Mouse (Mus musculus) midbrain, postnatal 0 days (tissue): ENCODE data around the gene Pde4b. TPM values are rescaled to one million over a fixed set of nuclear protein-coding genes. Genes with fewer than 3 reads are reported as not detected.

ENCODE experiments used
- ATAC-seq: fragments of 200-750 bp; cut with Nextera tagmentation; 2 replicates; pipeline ENCODE4 v1.8.0; 2017; ENCODE audit warnings: moderate number of reproducible peaks, mild to moderate bottlenecking, moderate TSS enrichment, moderate library complexity; ENCODE audit not compliant: low FRiP score
- DNase-seq: peaks from one replicate; pipeline ENCODE4 v3.0.0-alpha.2; 2015; ENCODE audit warnings: low spot score
- H3K27ac ChIP-seq: fragments of 300-500 bp; sonication (generic); 2 replicates; pipeline ENCODE4 v1.5.1; 2014; ENCODE audit warnings: low read depth, mild to moderate bottlenecking, low read length, mixed read lengths
- H3K27me3 ChIP-seq: fragments of 300-500 bp; sonication (generic); 2 replicates; pipeline ENCODE4 v1.6.1; 2014; ENCODE audit warnings: low read length, control low read depth, mixed read lengths; ENCODE audit not compliant: insufficient read depth
- H3K36me3 ChIP-seq: fragments of 300-500 bp; sonication (generic); 2 replicates; pipeline ENCODE4 v1.6.1; 2014; ENCODE audit warnings: low read length, control low read depth, mixed read lengths; ENCODE audit not compliant: insufficient read depth
- H3K4me1 ChIP-seq: fragments of 300-500 bp; sonication (generic); 2 replicates; pipeline ENCODE4 v1.6.1; 2014; ENCODE audit warnings: mild to moderate bottlenecking, control low read depth, antibody characterized with exemption, low read length, mixed read lengths; ENCODE audit not compliant: insufficient read depth
- H3K4me2 ChIP-seq: fragments of 300-500 bp; sonication (generic); 2 replicates; pipeline ENCODE4 v1.6.1; 2014; ENCODE audit warnings: low read depth, mild to moderate bottlenecking, low read length, mixed read lengths; ENCODE audit not compliant: poor library complexity, severe bottlenecking
- H3K4me3 ChIP-seq: fragments of 300-500 bp; sonication (generic); 2 replicates; pipeline ENCODE4 v1.5.1; 2014; ENCODE audit warnings: low read depth, mild to moderate bottlenecking, low read length, moderate library complexity
- H3K9ac ChIP-seq: fragments of 300-500 bp; sonication (generic); replicated peaks from 2 replicates; pipeline ENCODE4 v1.6.1; 2014; ENCODE audit warnings: mild to moderate bottlenecking, low read length, moderate library complexity, mixed read lengths; ENCODE audit not compliant: poor library complexity, severe bottlenecking
- H3K9me3 ChIP-seq: fragments of 300-500 bp; sonication (generic); 2 replicates; pipeline ENCODE4 v1.6.1; 2016; ENCODE audit warnings: low read length, control low read depth
- CTCF ChIP-seq: IDR thresholded peaks from 2 replicates; pipeline ENCODE4 v1.5.1; 2016; ENCODE audit warnings: antibody characterized with exemption, mild to moderate bottlenecking
- WGBS: fragments of 180-500 bp; shearing (Covaris S2); extraction: QIAGEN DNeasy Blood & Tissue Kit; methylation state at CpG from one replicate; pipeline ENCODE4 v1.1.7; 2014; 5-methylcytosine and 5-hydroxymethylcytosine counted together
- polyA plus RNA-seq: library from polyadenylated mRNA; unstranded; fragments of >200 nt; fragmentation: Nextera tagmentation; extraction: Ambion mirVana; gene quantifications from 2 replicates; pipeline ENCODE4 v1.2.1, GENCODE M21; 2015
- total RNA-seq: library from RNA; depleted of rRNA; stranded (reverse); fragments of >200 nt; gene quantifications from 2 replicates; pipeline ENCODE4 v1.2.3, GENCODE M21; 2014

Pde4b gene
- total and polyA plus RNA-seq, 2 experiments from 2014 or later: 65.5 to 90.1 TPM

DNA sequence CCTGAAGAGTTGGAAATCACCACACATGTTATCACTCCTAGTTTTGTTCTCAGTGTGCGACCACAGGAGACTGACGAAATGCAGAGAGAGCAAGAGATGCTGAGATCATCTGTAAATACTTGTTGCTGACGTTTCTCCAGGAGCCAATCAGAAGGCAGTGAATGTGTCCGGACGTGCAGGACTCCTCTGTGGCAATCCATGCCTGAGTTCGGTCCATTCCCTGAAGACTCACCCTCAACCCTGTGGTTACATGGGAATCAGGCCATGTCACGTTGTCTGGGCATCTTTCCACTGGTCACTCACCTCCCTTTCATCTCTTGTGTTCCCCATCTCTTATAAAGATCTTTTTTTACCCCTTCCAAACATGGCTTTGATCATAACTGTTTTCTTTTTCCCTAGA is 468.2 kb downstream of the Pde4b start:
- DNase-seq: no peak
- no peak for ATAC-seq
- H3K9me3 ChIP-seq: no peaks in the 10 kb centered on the region
- no peak overlapping the region for H3K27ac ChIP-seq
- no peak overlapping the region for H3K4me2 ChIP-seq
- no peak for TF ChIP-seq CTCF
- H3K4me3 ChIP-seq: no peak overlapping the region
- no peaks in the 10 kb centered on the region for H3K27me3 ChIP-seq
- no peaks in the 10 kb centered on the region for H3K36me3 ChIP-seq
- H3K9ac ChIP-seq: no peak overlapping the region
- H3K4me1 ChIP-seq: no peaks in the 10 kb centered on the region
- WGBS: 72% methylated on average over 7 of the region's 7 CpGs

DNA sequence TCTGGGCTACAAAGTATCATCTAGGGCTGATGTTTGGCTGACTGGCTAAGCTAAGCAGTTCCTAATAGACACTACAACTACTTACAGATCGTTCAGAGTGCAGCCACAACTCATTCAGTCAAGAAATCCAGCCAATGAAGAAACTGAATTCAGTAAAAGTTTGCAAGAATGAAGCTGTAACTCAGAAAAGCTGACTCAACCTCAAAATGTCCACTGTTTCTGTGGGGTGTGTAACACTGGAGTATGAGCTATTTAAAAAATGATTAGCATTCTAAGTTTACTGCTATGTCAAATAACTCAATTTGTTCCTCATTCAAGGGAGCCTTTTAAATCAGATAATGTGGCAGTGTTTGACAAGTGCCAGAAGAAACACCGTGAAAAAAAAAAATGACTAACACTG is 469.7 kb downstream of the Pde4b start:
- Histone ChIP-seq H3K36me3 (no peaks in the 10 kb centered on the region), H3K27me3 (no peaks in the 10 kb centered on the region), H3K27ac (no peak overlapping the region), H3K4me1 (no peaks in the 10 kb centered on the region), H3K9me3 (no peaks in the 10 kb centered on the region), H3K9ac (no peak overlapping the region), H3K4me3 (no peak overlapping the region), H3K4me2 (no peak overlapping the region)
- 68% methylated on average over 2 of the region's 2 CpGs for WGBS
- DNase-seq (no peak), ATAC-seq (no peak)
- no peak for TF ChIP-seq CTCF

DNA sequence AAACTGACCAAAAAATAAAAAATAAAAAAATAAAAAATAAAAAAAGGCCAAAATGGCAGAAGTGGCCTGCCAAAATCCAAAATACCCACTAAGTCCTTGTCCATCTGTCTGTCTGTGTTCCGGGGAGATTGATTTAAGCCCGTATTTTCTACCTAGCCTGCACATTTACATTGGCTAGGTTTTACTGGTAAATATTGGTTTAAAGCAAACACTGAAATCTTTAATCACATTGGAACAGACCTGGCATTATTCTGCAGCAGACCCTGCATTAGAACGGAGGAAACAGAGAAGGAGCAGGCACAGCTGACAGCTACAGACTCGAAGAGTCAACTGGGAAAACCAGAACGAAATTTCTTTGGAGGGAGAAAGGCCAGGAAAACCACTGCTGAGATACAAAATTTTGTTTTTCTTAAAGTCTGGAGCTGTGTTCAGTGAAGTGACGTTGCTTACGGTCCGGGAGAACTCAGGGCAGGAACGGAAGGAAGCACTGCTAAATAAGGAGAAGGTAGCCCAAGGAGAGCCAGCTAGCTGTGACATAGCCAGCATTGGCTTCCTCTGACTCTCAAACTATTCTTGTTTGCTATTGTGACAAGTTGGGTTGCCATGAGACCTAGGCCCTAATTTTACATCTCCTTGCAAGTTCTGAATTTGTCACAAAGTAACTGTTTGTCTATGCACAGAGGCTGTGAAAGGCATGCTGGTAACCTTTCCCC is 470.3 kb downstream of the Pde4b start:
- TF ChIP-seq CTCF: no peak
- Histone ChIP-seq H3K9ac (no peak overlapping the region), H3K4me1 (no peaks in the 10 kb centered on the region), H3K36me3 (no peaks in the 10 kb centered on the region), H3K9me3 (no peaks in the 10 kb centered on the region), H3K27me3 (no peaks in the 10 kb centered on the region), H3K4me3 (no peak overlapping the region), H3K27ac (no peak overlapping the region), H3K4me2 (no peak overlapping the region)
- WGBS: 74% methylated on average over 9 of the region's 9 CpGs
- no peak for DNase-seq
- no peak for ATAC-seq

DNA sequence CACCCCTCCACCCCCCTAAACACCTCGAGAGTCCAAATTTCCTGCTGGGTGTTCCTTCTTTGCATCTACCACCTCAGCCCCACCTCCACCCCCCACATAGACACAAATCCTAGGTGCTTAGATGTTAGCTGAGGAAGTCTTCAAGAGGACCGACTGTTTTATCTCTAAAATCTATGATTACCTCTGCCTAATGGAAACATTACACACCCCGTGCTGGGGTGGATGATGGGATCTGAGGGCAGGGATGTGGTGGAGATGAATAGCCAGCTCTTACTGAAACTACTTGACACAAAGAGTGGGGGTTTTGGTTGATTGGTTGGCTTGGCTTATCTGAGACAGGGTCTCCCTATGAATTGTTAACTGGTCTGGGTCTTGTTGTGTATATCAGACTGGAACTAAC is 471.0 kb downstream of the Pde4b start:
- no peak for DNase-seq
- no peak overlapping the region for H3K4me2 ChIP-seq
- no peak overlapping the region for H3K4me3 ChIP-seq
- H3K27me3 ChIP-seq: no peaks in the 10 kb centered on the region
- H3K27ac ChIP-seq: no peak overlapping the region
- H3K36me3 ChIP-seq: no peaks in the 10 kb centered on the region
- TF ChIP-seq CTCF: no peak
- no peak overlapping the region for H3K9ac ChIP-seq
- ATAC-seq: no peak
- no peaks in the 10 kb centered on the region for H3K9me3 ChIP-seq
- WGBS: 73% methylated on average over 3 of the region's 3 CpGs
- H3K4me1 ChIP-seq: no peaks in the 10 kb centered on the region

DNA sequence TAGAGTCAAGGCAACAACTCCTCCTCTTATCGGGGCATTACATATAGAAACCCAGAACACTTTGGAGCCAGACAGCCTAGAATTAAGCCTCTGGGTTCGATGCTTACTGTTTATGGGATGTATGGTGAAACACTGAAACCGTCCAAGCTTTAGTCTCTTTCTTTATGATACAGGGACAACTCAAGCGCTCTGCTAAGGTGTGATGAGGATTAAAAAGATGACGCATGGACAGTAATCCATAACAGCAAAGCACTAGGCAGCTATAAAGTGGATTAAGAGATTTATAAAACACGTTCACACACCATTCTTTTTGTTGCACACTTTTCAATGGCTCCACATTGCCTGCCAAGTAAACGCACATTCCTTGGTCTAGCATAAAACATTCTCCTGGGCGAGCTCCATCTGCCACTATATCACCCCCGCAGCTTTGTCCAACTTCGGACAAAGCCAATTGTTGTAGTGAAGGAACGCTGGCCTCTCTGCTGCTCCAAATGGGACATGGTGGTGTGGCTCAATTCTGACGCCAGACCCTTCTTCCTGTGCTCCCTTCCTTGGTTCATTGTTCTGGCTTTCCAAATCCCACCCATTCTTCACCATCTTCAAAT is 473.4 kb downstream of the Pde4b start:
- Histone ChIP-seq H3K9me3 (no peaks in the 10 kb centered on the region), H3K27ac (no peak overlapping the region), H3K4me2 (no peak overlapping the region), H3K4me3 (no peak overlapping the region), H3K4me1 (no peaks in the 10 kb centered on the region), H3K36me3 (no peaks in the 10 kb centered on the region), H3K9ac (no peak overlapping the region), H3K27me3 (no peaks in the 10 kb centered on the region)
- TF ChIP-seq CTCF: no peak
- no peak for ATAC-seq
- WGBS: 45% methylated on average over 12 of the region's 12 CpGs
- DNase-seq: no peak

DNA sequence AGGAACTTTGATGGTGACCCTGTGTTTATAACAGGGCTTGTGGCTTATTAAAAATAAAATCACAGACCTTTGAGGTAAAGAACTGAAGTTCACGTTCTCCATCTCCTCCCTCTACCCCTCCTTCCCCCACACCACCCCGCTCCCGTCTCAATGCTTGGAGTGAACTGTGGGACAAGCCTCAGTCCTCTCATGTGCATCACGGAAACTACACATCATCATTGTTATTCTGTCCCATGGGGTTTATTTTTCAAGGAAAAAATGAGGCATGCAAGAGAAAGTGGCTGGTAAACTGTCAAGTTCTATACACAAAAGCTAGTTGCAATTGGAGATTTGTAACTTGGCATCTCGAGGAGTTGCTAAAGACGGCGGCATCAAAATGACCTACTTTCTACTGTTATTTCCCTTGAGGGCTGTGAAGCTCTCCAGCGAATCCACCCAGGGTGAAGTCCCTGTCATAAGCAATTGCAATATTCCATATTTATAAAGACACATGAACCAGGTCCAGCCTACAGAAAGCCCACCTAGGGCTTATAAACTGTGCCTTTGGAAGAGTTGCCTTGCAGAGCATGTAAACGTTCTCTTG is 476.0 kb downstream of the Pde4b start:
- H3K27me3 ChIP-seq: no peaks in the 10 kb centered on the region
- DNase-seq (no peak), ATAC-seq (no peak)
- H3K36me3 ChIP-seq: no peaks in the 10 kb centered on the region
- no peak overlapping the region for H3K4me2 ChIP-seq
- H3K4me1 ChIP-seq: peaks cover 3% of the 10 kb centered on the region; the same call in 1 of the 2 replicates
- H3K9ac ChIP-seq: no peak overlapping the region
- no peak overlapping the region for H3K4me3 ChIP-seq
- WGBS: 76% methylated on average over 9 of the region's 9 CpGs
- H3K9me3 ChIP-seq: no peaks in the 10 kb centered on the region
- no peak overlapping the region for H3K27ac ChIP-seq
- no peak for TF ChIP-seq CTCF
